7 mouse cellular contexts compared by ENCODE assay signal in genomic region chr2:136891068-136891950, GRCm38 (mm10). TPM values are rescaled to one million over a fixed set of nuclear protein-coding genes. Genes with fewer than 3 reads are reported as not detected.
DNase-seq lines count a peak whose midpoint lies in the region; ATAC-seq and TF ChIP-seq lines count a peak whose summit lies in the region.

TSS of gene Slx4ip (plus strand) at chr2:136891218.
TSS of gene AL731706.1 (minus strand) at chr2:136891389.
TSS of gene Mkks (minus strand) at chr2:136891389.

- peaks cover 8% of the 10 kb centered on the region; the same call in 1 of the 2 replicates for H3K4me1 ChIP-seq in embryonic facial prominence, embryonic 10.5 days
- H3K4me1 ChIP-seq in intestine, postnatal 0 days (replicated peaks; ENCODE audit: control insufficient read depth, insufficient read depth, low read length) = no peaks in the 10 kb centered on the region
- peaks cover 8% of the 10 kb centered on the region for H3K4me1 ChIP-seq in midbrain, embryonic 12.5 days
- H3K4me1 ChIP-seq in small intestine, adult 2 months (ENCODE audit: control insufficient read depth, insufficient read depth, insufficient read length, low read length) = peaks cover 8% of the 10 kb centered on the region; the same call in 1 of the 2 replicates

- 0 out of 2 replicates have a peak, but pooled peaks cover 2% of the 10 kb centered on the region for H3K36me3 ChIP-seq in embryonic facial prominence, embryonic 10.5 days (replicated peaks)
- no peaks in the 10 kb centered on the region for H3K36me3 ChIP-seq in intestine, postnatal 0 days (ENCODE audit: control insufficient read depth, insufficient read depth)
- H3K36me3 ChIP-seq in midbrain, embryonic 12.5 days = no peaks in the 10 kb centered on the region
- no peaks in the 10 kb centered on the region for H3K36me3 ChIP-seq in small intestine, adult 2 months (ENCODE audit: control insufficient read depth, insufficient read depth, low read length)

- peak; percentile 47 for TF ChIP-seq POLR2A in small intestine, adult 2 months (IDR thresholded peaks at IDR 0.05; ENCODE audit: low read depth, low read length)

- intact Hi-C loops in left cerebral cortex, postnatal 4 days (cut with DNase I) = no loop called here

- peak; percentile 99 for DNase-seq in adrenal gland, postnatal 10 days
- peak; percentile 98 for DNase-seq in embryonic facial prominence, embryonic 10.5 days (ENCODE audit: low spot score)
- DNase-seq in gonadal fat pad, adult 2 months (ENCODE audit: low read depth) = peak; percentile 96
- DNase-seq in left cerebral cortex, postnatal 4 days = peak; percentile 99

- H3K9me3 ChIP-seq in embryonic facial prominence, embryonic 10.5 days = no peaks in the 10 kb centered on the region
- H3K9me3 ChIP-seq in intestine, postnatal 0 days (ENCODE audit: control insufficient read depth) = no peaks in the 10 kb centered on the region
- H3K9me3 ChIP-seq in midbrain, embryonic 12.5 days = no peaks in the 10 kb centered on the region

- under 1% methylated on average over 49 of the region's 49 CpGs for WGBS in embryonic facial prominence, embryonic 10.5 days
- WGBS in intestine, postnatal 0 days = under 1% methylated on average over 49 of the region's 49 CpGs
- under 1% methylated on average over 49 of the region's 49 CpGs for WGBS in midbrain, embryonic 12.5 days
- WGBS in small intestine, adult 2 months = under 1% methylated on average over 49 of the region's 49 CpGs

- peak within 1 kb of the TSS; percentile 76 for H3K9ac ChIP-seq in intestine, postnatal 0 days (ENCODE audit: low read depth, low read length)
- H3K9ac ChIP-seq in midbrain, embryonic 12.5 days (replicated peaks) = peak within 1 kb of the TSS; percentile 87

- H3K27me3 ChIP-seq in embryonic facial prominence, embryonic 10.5 days (replicated peaks; ENCODE audit: low read depth, poor library complexity, severe bottlenecking) = no peaks in the 10 kb centered on the region
- H3K27me3 ChIP-seq in intestine, postnatal 0 days (replicated peaks; ENCODE audit: control insufficient read depth, insufficient read depth, low read length) = no peaks in the 10 kb centered on the region
- no peaks in the 10 kb centered on the region for H3K27me3 ChIP-seq in midbrain, embryonic 12.5 days
- H3K27me3 ChIP-seq in small intestine, adult 2 months (ENCODE audit: control insufficient read depth, insufficient read depth, low read length) = no peaks in the 10 kb centered on the region

- TF ChIP-seq CTCF in intestine, postnatal 0 days (IDR thresholded peaks at IDR 0.05; ENCODE audit: low read depth) = peak; percentile 16; the same call in 1 of the 2 replicates
- no peak for TF ChIP-seq CTCF in small intestine, adult 2 months (IDR thresholded peaks at IDR 0.05; ENCODE audit: extremely low read depth, insufficient read length, insufficient replicate concordance, low read depth, low read length)

- peak within 1 kb of the TSS; percentile 82 for H3K4me3 ChIP-seq in embryonic facial prominence, embryonic 10.5 days
- peak within 1 kb of the TSS; percentile 73 for H3K4me3 ChIP-seq in intestine, postnatal 0 days (ENCODE audit: low read depth, low read length)
- peak within 1 kb of the TSS; percentile 83 for H3K4me3 ChIP-seq in midbrain, embryonic 12.5 days
- H3K4me3 ChIP-seq in small intestine, adult 2 months (ENCODE audit: low read depth, low read length) = peak within 1 kb of the TSS; percentile 83

- peak within 1 kb of the TSS; percentile 63 for H3K4me2 ChIP-seq in intestine, postnatal 0 days (replicated peaks; ENCODE audit: low read depth)
- H3K4me2 ChIP-seq in midbrain, embryonic 12.5 days (replicated peaks) = peak within 1 kb of the TSS; percentile 51

- peak within 1 kb of the TSS; percentile 93 for H3K27ac ChIP-seq in embryonic facial prominence, embryonic 10.5 days (replicated peaks)
- peak within 1 kb of the TSS; percentile 92 for H3K27ac ChIP-seq in intestine, postnatal 0 days (ENCODE audit: low read depth, low read length)
- peak within 1 kb of the TSS; percentile 88 for H3K27ac ChIP-seq in midbrain, embryonic 12.5 days (replicated peaks)
- H3K27ac ChIP-seq in small intestine, adult 2 months (ENCODE audit: insufficient read depth, low read depth, low read length) = peak within 1 kb of the TSS; percentile 97

- ATAC-seq in intestine, postnatal 0 days = peak; percentile 94
- ATAC-seq in midbrain, embryonic 12.5 days (ENCODE audit: low FRiP score, low read depth) = peak; percentile 97

RNA-seq across cellular contexts. Expression of gene Slx4ip, which starts in this region (rescaled TPM):
- 1 to 10 TPM; 4.3 to 6.2 TPM for total RNA-seq in adrenal gland, postnatal 10 days (2021)
- polyA plus RNA-seq in embryonic facial prominence, embryonic 10.5 days (2016; fragmentation: Nextera tagmentation; extraction: Ambion mirVana) = 7.3 and 8.4 TPM in 2 replicates
- polyA plus RNA-seq in gonadal fat pad, adult 2 months (2012; rRNA removed) = 1.6 and 1.7 TPM in 2 replicates
- polyA plus RNA-seq in intestine, postnatal 0 days (2015; fragmentation: Nextera tagmentation; extraction: Ambion mirVana) = 2.8 and 3.5 TPM in 2 replicates
- total RNA-seq in left cerebral cortex, postnatal 4 days (2021) = 10 to 100 TPM; 11.5 to 12.3 TPM
- 13.2 and 13.8 TPM in 2 replicates for polyA plus RNA-seq in midbrain, embryonic 12.5 days (2016; fragmentation: Nextera tagmentation; extraction: Ambion mirVana)
- polyA plus RNA-seq in small intestine, adult 2 months (2012; rRNA removed) = 0.22 and 0.32 TPM in 2 replicates

RNA-seq across cellular contexts. Expression of gene AL731706.1, which starts in this region (rescaled TPM):
- total RNA-seq in adrenal gland, postnatal 10 days (2021) = 10 to 100 TPM; 22.0 to 24.8 TPM
- polyA plus RNA-seq in embryonic facial prominence, embryonic 10.5 days (2016; fragmentation: Nextera tagmentation; extraction: Ambion mirVana) = 23.5 and 27.6 TPM in 2 replicates
- polyA plus RNA-seq in gonadal fat pad, adult 2 months (2012; rRNA removed) = 10.4 and 16.0 TPM in 2 replicates
- 70.4 and 72.9 TPM in 2 replicates for polyA plus RNA-seq in intestine, postnatal 0 days (2015; fragmentation: Nextera tagmentation; extraction: Ambion mirVana)
- total RNA-seq in left cerebral cortex, postnatal 4 days (2021) = 10 to 100 TPM; 11.6 to 16.5 TPM
- 19.5 and 22.5 TPM in 2 replicates for polyA plus RNA-seq in midbrain, embryonic 12.5 days (2016; fragmentation: Nextera tagmentation; extraction: Ambion mirVana)
- polyA plus RNA-seq in small intestine, adult 2 months (2012; rRNA removed) = 1.3 and 5.0 TPM in 2 replicates

RNA-seq across cellular contexts. Expression of gene Mkks, which starts in this region (rescaled TPM):
- 10 to 100 TPM; 22.8 to 23.3 TPM for total RNA-seq in adrenal gland, postnatal 10 days (2021)
- 15.5 TPM in 2 replicates for polyA plus RNA-seq in embryonic facial prominence, embryonic 10.5 days (2016; fragmentation: Nextera tagmentation; extraction: Ambion mirVana)
- 4.3 and 8.9 TPM in 2 replicates for polyA plus RNA-seq in gonadal fat pad, adult 2 months (2012; rRNA removed)
- 25.3 and 26.2 TPM in 2 replicates for polyA plus RNA-seq in intestine, postnatal 0 days (2015; fragmentation: Nextera tagmentation; extraction: Ambion mirVana)
- total RNA-seq in left cerebral cortex, postnatal 4 days (2021) = 10 to 100 TPM; 14.4 to 17.7 TPM
- 13.5 and 17.4 TPM in 2 replicates for polyA plus RNA-seq in midbrain, embryonic 12.5 days (2016; fragmentation: Nextera tagmentation; extraction: Ambion mirVana)
- polyA plus RNA-seq in small intestine, adult 2 months (2012; rRNA removed) = 5.0 and 5.1 TPM in 2 replicates

Comparison
In these comparisons a context has a peak if more than half of its experiments do, and no peak if none do; other contexts are left out.
1. Peak in every context shown above with its lines: DNase-seq, ATAC-seq, H3K4me3 ChIP-seq and H3K27ac ChIP-seq.